Mouse (Mus musculus): ENCODE results near the gene Wfikkn1. TPM values are rescaled to one million over a fixed set of nuclear protein-coding genes. Genes with fewer than 3 reads are reported as not detected.

Wfikkn1 gene
- total and polyA plus RNA-seq, 3 experiments: 0.19 to 0.53 TPM; not detected in 1

GRCm38 (mm10) chr17:25875171-25876136 lies 5.2 kb downstream of the Wfikkn1 start (continued):
- TF ChIP-seq UBTF (IDR thresholded peaks at IDR 0.05; ENCODE audit: borderline replicate concordance, insufficient read depth, low read depth, low read length) (no peak), POLR2AphosphoS2 (IDR thresholded peaks at IDR 0.05; ENCODE audit: low read length) (0 out of 2 replicates have a peak, but pooled peaks have one; percentile 53), NELFE (IDR thresholded peaks at IDR 0.05; ENCODE audit: low read depth, low read length) (peak; percentile 89), CTCF (IDR thresholded peaks at IDR 0.05 in 2 of 3, conservative IDR thresholded peaks at IDR 0.05 in 1 of 3; ENCODE audit: control insufficient read depth in 1 of 3, insufficient read depth in 1 of 3, low read depth in 2 of 3, low read length in 3 of 3, poor library complexity in 1 of 3, severe bottlenecking in 1 of 3) (peak in 1 of 3 experiments; percentile 17; a peak in 2 of 6 replicates), TBP (IDR thresholded peaks at IDR 0.05; ENCODE audit: low read depth, low read length) (peak; percentile 62; the same call in 1 of the 2 replicates), ELF1 (IDR thresholded peaks at IDR 0.05; ENCODE audit: low read depth, low read length) (no peak), MAX (IDR thresholded peaks at IDR 0.05; ENCODE audit: low read length) (peak; percentile 40), MYC (IDR thresholded peaks at IDR 0.05; ENCODE audit: low read depth, low read length) (peak; percentile 54; the same call in 1 of the 2 replicates), SMC3 (IDR thresholded peaks at IDR 0.05; ENCODE audit: low read depth, low read length) (no peak), CHD1 (IDR thresholded peaks at IDR 0.05; ENCODE audit: low read depth, low read length) (no peak), POLR2AphosphoS5 (IDR thresholded peaks at IDR 0.05; ENCODE audit: borderline replicate concordance, low read depth, low read length) (no peak), TCF12 (IDR thresholded peaks at IDR 0.05; ENCODE audit: low read depth, low read length) (0 out of 2 replicates have a peak, but pooled peaks have one; percentile 26), POLR2A (IDR thresholded peaks at IDR 0.05; ENCODE audit: control insufficient read depth in 1 of 2, insufficient read depth in 1 of 2, low read depth in 1 of 2, low read length in 2 of 2, poor library complexity in 1 of 2) (peak; percentile 64 to 84), RCOR1 (IDR thresholded peaks at IDR 0.05; ENCODE audit: low read depth, low read length) (no peak), E2F4 (IDR thresholded peaks at IDR 0.05; ENCODE audit: borderline replicate concordance, low read depth, low read length) (no peak), MAZ (IDR thresholded peaks at IDR 0.05; ENCODE audit: low read depth, low read length) (peak; percentile 59), GABPA (IDR thresholded peaks at IDR 0.05; ENCODE audit: low read depth, low read length) (no peak), USF2 (IDR thresholded peaks at IDR 0.05; ENCODE audit: borderline replicate concordance in 1 of 2, insufficient read depth in 1 of 2, low read depth in 1 of 2, low read length in 2 of 2) (no peak), ETS1 (IDR thresholded peaks at IDR 0.05; ENCODE audit: low read depth, low read length) (peak; percentile 37; the same call in 1 of the 2 replicates), NRF1 (IDR thresholded peaks at IDR 0.05; ENCODE audit: insufficient read depth, low read depth, low read length, poor library complexity, severe bottlenecking) (peak; percentile 56), BHLHE40 (IDR thresholded peaks at IDR 0.05; ENCODE audit: borderline replicate concordance, low read depth, low read length) (no peak), ZMIZ1 (IDR thresholded peaks at IDR 0.05; ENCODE audit: low read depth, low read length) (peak; percentile 53; the same call in 1 of the 2 replicates)
